Mouse (Mus musculus): ENCODE results near the gene Pofut2. TPM values are rescaled to one million over a fixed set of nuclear protein-coding genes. Genes with fewer than 3 reads are reported as not detected.
A peak's percentile ranks its signal among the peaks of the same experiment; 100 is the strongest.

Gene Pofut2
- polyA plus RNA-seq, 2 experiments = 14.7 to 17.6 TPM

DNA sequence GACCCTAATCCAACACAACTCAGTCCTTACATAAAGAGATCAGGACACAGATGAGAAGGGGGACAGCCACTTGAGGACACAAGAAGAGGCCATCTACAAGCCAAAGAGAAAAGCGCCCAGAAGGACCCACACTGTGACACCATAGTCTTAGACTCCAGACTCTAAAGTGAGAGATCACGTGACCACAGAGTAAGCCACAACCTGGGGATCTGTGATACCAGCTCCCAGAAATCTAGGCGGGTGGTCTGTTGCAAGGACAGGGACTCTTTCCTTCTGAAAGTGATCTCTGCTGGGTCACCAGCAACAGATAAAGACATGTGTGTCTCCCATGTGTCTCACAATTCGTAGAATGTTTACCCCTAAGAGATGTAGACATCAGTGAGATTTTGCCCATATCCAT, 34.6 kb upstream of the Pofut2 start:
- Histone ChIP-seq H3K27ac (peak overlapping the region; percentile 86), H3K4me1 (replicated peaks; ENCODE audit: control insufficient read depth in 2 of 2, insufficient read depth in 2 of 2, low read length in 1 of 2) (peaks cover 70 to 71% of the 10 kb centered on the region in 2 experiments), H3K4me3 (ENCODE audit: insufficient read depth in 1 of 2, low read depth in 2 of 2, low read length in 2 of 2) (no peak overlapping the region), H3K36me3 (replicated peaks; ENCODE audit: control insufficient read depth, insufficient read depth, low read depth) (no peaks in the 10 kb centered on the region), H3K4me2 (ENCODE audit: low read depth) (peak overlapping the region; percentile 70; the same call in 1 of the 2 replicates), H3K9me3 (ENCODE audit: control insufficient read depth, low read length) (no peaks in the 10 kb centered on the region), H3K27me3 (ENCODE audit: control insufficient read depth, insufficient read depth, low read length) (no peaks in the 10 kb centered on the region), H3K9ac (replicated peaks) (peak overlapping the region; percentile 58; the same call in 1 of the 2 replicates)
- 26% methylated on average over 4 of the region's 4 CpGs for WGBS (ENCODE audit: insufficient replicate concordance)
- TF ChIP-seq EP300 (IDR thresholded peaks at IDR 0.05; ENCODE audit: low read depth) (0 out of 2 replicates have a peak, but pooled peaks have one; percentile 20), CTCF (IDR thresholded peaks at IDR 0.05; ENCODE audit: low read depth) (no peak)
- ATAC-seq (ENCODE audit: insufficient read depth) = no peak
- no peak for DNase-seq (ENCODE audit: low read depth in 3 of 3, low spot score in 3 of 3)

DNA sequence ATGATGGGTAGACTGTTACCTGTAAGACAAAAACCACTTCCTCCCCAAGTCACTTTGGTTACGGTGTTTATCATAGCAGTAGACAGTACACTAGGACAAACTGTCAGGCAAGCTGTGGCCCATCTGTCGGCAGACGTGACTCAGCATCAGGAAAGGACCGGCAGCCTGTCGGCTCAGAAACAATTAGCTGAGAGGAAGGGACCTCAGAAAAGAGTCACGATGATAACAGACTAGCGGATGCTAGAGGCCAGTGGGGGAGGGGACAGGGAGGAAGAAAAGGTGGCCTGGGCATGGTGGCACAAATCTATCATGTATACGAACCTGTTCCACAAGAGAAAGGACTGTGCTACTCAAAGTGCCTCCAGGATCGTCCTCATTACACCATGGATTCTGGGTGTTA, 33.6 kb upstream of the Pofut2 start:
- ATAC-seq (ENCODE audit: insufficient read depth) = peak; percentile 78
- WGBS (ENCODE audit: insufficient replicate concordance) = 7% methylated on average over 9 of the region's 9 CpGs
- no peaks in the 10 kb centered on the region for H3K36me3 ChIP-seq (replicated peaks; ENCODE audit: control insufficient read depth, insufficient read depth, low read depth)
- H3K4me1 ChIP-seq (replicated peaks; ENCODE audit: control insufficient read depth in 2 of 2, insufficient read depth in 2 of 2, low read length in 1 of 2) = peaks cover 72% of the 10 kb centered on the region in 2 experiments
- H3K4me2 ChIP-seq (ENCODE audit: low read depth) = peak overlapping the region; percentile 70
- H3K27me3 ChIP-seq (ENCODE audit: control insufficient read depth, insufficient read depth, low read length) = no peaks in the 10 kb centered on the region
- DNase-seq (ENCODE audit: low read depth in 3 of 3, low spot score in 3 of 3) = peak; percentile 79 to 87 (median 79)
- H3K9ac ChIP-seq (replicated peaks) = peak overlapping the region; percentile 70
- peak overlapping the region; percentile 86 for H3K27ac ChIP-seq
- TF ChIP-seq CTCF (IDR thresholded peaks at IDR 0.05; ENCODE audit: low read depth) (0 out of 2 replicates have a peak, but pooled peaks have one; percentile 21), EP300 (IDR thresholded peaks at IDR 0.05; ENCODE audit: low read depth) (peak; percentile 89)
- H3K4me3 ChIP-seq (ENCODE audit: insufficient read depth in 1 of 2, low read depth in 2 of 2, low read length in 2 of 2) = peak overlapping the region; percentile 26 to 38; a peak in 3 of 4 replicates
- no peaks in the 10 kb centered on the region for H3K9me3 ChIP-seq (ENCODE audit: control insufficient read depth, low read length)

GRCm38 (mm10) chr10:77225995-77226688, 32.9 kb upstream of the Pofut2 start:
- WGBS (ENCODE audit: insufficient replicate concordance) = 53% methylated on average over 8 of the region's 8 CpGs
- TF ChIP-seq CTCF (IDR thresholded peaks at IDR 0.05; ENCODE audit: low read depth) = no peak
- no peak for TF ChIP-seq EP300 (IDR thresholded peaks at IDR 0.05; ENCODE audit: low read depth)
- Histone ChIP-seq H3K4me2 (ENCODE audit: low read depth) (peak overlapping the region; percentile 70), H3K36me3 (replicated peaks; ENCODE audit: control insufficient read depth, insufficient read depth, low read depth) (no peaks in the 10 kb centered on the region), H3K4me3 (ENCODE audit: insufficient read depth in 1 of 2, low read depth in 2 of 2, low read length in 2 of 2) (peak overlapping the region; percentile 26 to 38; a peak in 3 of 4 replicates), H3K27me3 (ENCODE audit: control insufficient read depth, insufficient read depth, low read length) (no peaks in the 10 kb centered on the region), H3K9me3 (ENCODE audit: control insufficient read depth, low read length) (no peaks in the 10 kb centered on the region), H3K4me1 (replicated peaks; ENCODE audit: control insufficient read depth in 2 of 2, insufficient read depth in 2 of 2, low read length in 1 of 2) (peaks cover 72 to 73% of the 10 kb centered on the region in 2 experiments), H3K27ac (peak overlapping the region; percentile 86), H3K9ac (replicated peaks) (peak overlapping the region; percentile 70)
- ATAC-seq (ENCODE audit: insufficient read depth) = no peak
- DNase-seq (ENCODE audit: low read depth in 3 of 3, low spot score in 3 of 3) = no peak

- no peaks in the 10 kb centered on the region for H3K36me3 ChIP-seq (replicated peaks; ENCODE audit: control insufficient read depth, insufficient read depth, low read depth)
- DNase-seq (ENCODE audit: low read depth in 3 of 3, low spot score in 3 of 3) (no peak), ATAC-seq (ENCODE audit: insufficient read depth) (no peak)
- H3K27me3 ChIP-seq (ENCODE audit: control insufficient read depth, insufficient read depth, low read length) = no peaks in the 10 kb centered on the region
- TF ChIP-seq EP300 (IDR thresholded peaks at IDR 0.05; ENCODE audit: low read depth) (no peak), CTCF (IDR thresholded peaks at IDR 0.05; ENCODE audit: low read depth) (no peak)
- H3K4me2 ChIP-seq (ENCODE audit: low read depth) = peak overlapping the region; percentile 70
- no peak overlapping the region for H3K9ac ChIP-seq (replicated peaks)
- H3K4me3 ChIP-seq (ENCODE audit: insufficient read depth in 1 of 2, low read depth in 2 of 2, low read length in 2 of 2) = no peak overlapping the region
- WGBS (ENCODE audit: insufficient replicate concordance) = 57% methylated on average over 8 of the region's 8 CpGs
- H3K9me3 ChIP-seq (ENCODE audit: control insufficient read depth, low read length) = no peaks in the 10 kb centered on the region
- peak overlapping the region; percentile 86 for H3K27ac ChIP-seq
- H3K4me1 ChIP-seq (replicated peaks; ENCODE audit: control insufficient read depth in 2 of 2, insufficient read depth in 2 of 2, low read length in 1 of 2) = peaks cover 72 to 74% of the 10 kb centered on the region in 2 experiments
Measured at GRCm38 (mm10) chr10:77226691-77227367, 32.2 kb upstream of the Pofut2 start.

- H3K4me2 ChIP-seq (ENCODE audit: low read depth) = no peak overlapping the region
- H3K36me3 ChIP-seq (replicated peaks; ENCODE audit: control insufficient read depth, insufficient read depth, low read depth) = no peaks in the 10 kb centered on the region
- no peak for DNase-seq (ENCODE audit: low read depth in 3 of 3, low spot score in 3 of 3)
- no peak overlapping the region for H3K9ac ChIP-seq (replicated peaks)
- no peak overlapping the region for H3K4me3 ChIP-seq (ENCODE audit: insufficient read depth in 1 of 2, low read depth in 2 of 2, low read length in 2 of 2)
- H3K27ac ChIP-seq = peak overlapping the region; percentile 86
- no peak for ATAC-seq (ENCODE audit: insufficient read depth)
- no peaks in the 10 kb centered on the region for H3K9me3 ChIP-seq (ENCODE audit: control insufficient read depth, low read length)
- TF ChIP-seq CTCF (IDR thresholded peaks at IDR 0.05; ENCODE audit: low read depth) (no peak), EP300 (IDR thresholded peaks at IDR 0.05; ENCODE audit: low read depth) (no peak)
- WGBS (ENCODE audit: insufficient replicate concordance) = 77% methylated on average over 6 of the region's 6 CpGs
- peaks cover 72 to 73% of the 10 kb centered on the region in 2 experiments for H3K4me1 ChIP-seq (replicated peaks; ENCODE audit: control insufficient read depth in 2 of 2, insufficient read depth in 2 of 2, low read length in 1 of 2)
- H3K27me3 ChIP-seq (ENCODE audit: control insufficient read depth, insufficient read depth, low read length) = no peaks in the 10 kb centered on the region
Measured at GRCm38 (mm10) chr10:77227368-77227723, 31.7 kb upstream of the Pofut2 start.

Data from liver, embryonic 14.5 days (tissue).